Mouse (Mus musculus): ENCODE measurements around the gene Cchcr1. TPM values are rescaled to one million over a fixed set of nuclear protein-coding genes. Genes with fewer than 3 reads are reported as not detected.
A peak's percentile ranks its signal among the peaks of the same experiment; 100 is the strongest.

The Cchcr1 gene
- total RNA-seq, 2 experiments from 2014 or later, result 7.5 to 9.3 TPM

DNA sequence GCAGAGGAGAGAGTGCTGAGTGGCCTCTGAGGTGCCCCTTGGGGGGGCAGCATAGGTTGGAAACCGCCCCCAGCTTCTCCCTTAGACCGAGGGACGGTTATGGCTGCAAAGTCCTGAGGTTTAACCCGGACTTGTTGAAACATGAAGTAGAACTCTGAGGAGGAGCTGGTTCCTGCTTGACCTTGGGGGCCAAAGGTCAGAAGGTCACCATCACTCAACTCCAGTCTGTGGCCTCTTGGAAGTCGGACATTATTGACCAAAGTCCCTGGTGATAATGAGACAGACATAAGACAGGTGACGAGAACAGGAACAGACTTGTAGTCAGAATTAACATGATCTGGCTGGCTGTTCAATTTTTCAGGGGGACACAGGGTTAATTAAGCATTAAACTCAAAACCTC lies 2.1 kb upstream of the Cchcr1 start:
- DNase-seq, result no peak

DNA sequence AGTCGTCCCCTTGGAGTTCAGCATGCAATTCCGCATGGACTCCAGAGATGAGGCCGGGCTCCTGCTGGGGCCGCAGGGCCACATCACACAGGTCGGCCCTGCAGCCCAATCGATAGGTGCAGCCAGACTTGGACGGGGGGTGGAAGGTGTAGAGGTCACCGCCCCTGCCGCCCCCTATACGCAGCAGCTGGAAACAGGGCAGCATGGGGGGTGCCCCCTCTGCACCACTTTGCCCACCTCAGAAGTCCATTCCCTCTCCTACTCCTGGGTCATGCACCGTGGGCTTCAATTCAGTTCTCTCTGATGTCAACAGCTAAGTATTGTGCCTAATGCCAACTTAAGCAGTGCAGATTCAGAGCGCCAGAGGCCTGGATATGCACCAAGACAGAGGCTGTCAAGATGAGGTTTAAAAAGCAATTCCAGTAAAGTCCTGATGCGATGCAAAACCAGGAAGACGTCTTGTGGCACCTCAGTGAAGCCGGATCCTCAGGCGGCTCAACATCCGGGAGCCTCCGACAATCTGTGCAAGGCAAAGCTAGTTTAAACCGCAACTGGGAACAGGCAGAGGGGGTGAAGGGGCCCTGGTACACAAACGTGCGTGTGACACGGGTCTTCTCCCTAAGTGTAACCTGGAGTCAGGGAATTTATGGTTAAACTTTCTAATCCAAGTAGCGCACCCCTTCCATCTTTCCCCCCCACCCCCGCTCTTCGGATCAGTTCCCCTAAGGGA lies 824 bp upstream of the Cchcr1 start:
- DNase-seq, result peak; percentile 22 to 25

DNA sequence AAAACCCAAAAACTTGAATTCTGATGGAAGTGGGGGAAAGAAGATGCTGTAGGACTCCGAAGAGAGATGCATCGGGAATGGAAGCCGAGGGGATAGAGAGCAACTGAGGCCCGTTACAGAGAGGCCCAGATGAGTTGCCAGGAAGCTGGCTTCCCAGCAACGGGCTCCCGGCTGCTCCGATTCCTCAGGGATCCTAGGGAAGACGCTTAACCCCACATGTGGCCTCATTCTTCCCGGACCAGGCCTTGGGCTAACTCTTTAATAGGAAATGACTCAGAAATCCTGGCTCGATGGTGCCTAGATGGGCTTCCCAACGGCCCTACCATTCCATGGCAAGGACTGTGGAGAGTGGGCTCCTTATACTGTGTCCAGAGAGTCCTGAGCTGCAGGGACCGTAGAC lies 626 bp downstream of the Cchcr1 start:
- DNase-seq, result peak; percentile 8 to 33

DNA sequence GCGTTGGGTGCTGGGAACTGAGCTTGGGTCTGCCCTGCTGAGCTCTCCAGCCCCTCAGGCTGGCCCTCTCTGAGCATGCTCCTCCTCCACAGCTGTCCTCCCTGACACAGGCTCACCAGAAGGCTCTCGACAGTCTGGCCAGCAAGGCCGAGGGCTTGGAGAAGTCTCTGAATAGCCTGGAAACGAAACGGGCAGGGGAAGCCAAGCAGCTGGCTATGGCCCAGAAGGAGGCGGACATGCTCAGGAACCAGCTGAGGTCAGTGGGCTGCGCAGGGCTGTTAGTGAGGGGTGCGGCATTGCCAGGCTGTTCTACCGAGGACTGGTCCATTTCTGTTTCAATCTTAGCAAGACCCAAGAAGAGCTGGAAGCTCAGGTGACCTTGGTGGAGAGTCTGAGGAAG lies 7.5 kb downstream of the Cchcr1 start:
- DNase-seq, result no peak

DNA sequence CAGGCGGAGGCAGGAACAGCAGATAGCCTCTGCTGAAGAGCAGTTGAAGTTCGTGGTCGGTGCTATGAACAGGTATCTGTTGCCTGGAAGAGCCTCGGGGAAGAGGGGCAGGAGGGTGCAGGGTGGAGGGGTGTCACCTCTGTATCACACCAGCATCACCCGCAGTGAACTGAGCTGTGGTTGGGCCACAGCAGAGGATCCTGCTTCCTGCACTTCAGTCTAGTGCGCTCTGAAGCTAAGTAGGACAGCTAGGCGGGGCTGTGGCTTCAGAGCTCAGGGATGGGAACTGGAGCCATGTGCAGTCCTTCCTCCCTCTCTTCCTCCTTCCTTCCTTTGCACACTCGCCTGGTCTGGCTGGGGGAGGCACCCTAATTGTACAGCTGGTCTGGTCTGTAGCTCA lies 9.7 kb downstream of the Cchcr1 start:
- DNase-seq, result no peak

DNA sequence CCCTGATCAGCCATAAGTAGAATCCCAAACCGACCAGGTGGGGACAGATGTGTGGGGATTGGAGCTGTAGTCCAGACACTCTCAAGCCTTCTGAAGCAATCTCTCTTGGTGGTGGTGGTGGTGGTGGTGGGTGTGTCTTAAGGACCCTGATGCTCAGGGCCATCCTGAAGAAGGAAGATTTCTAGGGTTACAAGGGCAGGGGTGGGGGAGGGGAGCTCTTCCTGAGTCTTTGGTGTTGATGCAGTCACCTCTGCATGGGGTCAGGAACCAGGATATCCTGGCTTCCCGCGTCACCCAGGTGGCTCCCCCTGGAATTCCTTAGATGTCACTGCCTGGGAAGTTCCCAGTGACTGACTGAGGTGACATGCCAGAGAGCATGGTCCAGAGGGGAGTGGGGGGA lies 15.5 kb downstream of the Cchcr1 start:
- DNase-seq, result no peak

DNA sequence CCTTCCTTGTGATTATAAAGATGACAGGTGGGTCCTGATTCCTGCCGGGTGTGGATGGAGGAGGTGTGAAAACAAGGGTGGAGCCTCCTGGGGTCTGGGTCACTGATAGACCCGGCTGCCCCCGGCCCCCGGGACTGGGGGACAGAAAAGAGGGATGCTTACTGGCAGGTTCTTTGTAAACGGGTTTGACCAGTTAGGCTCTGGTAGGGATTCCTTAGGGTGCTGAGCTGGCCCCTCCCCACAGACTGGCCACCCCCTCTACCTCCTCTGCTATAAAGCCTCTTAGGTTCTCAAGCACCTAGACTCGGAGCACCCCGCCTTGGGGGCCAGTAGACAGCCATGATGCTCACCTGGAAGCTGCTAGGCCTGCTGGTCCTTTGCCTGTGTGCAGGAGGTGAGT lies 16.0 kb downstream of the Cchcr1 start, which contains the start of gene Psors1c2:
Gene Psors1c2 (plus strand): TSS at position 301 of the 400 bp plus-strand sequence.
- no peak for DNase-seq

DNA sequence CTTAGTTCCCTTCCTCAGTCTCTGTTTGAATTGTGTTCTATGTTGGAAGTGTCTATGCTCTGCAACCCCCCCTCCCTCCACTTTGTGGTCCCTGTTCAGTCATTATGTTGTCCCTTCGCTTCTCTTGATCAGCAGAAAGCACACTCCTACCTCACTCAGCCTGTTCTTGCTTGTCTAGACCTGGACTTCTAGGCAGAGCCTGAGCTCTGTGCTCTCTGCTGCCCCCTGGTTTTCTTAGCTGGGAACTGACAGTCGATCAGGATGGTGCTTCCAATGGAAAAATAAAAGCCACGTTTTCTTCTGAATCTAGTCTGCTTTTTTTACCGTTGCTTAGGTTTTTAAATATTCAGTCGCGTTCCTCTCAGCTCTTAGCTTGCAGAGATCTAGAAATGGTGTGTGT lies 17.4 kb downstream of the Cchcr1 start:
- peak; percentile 72 to 86 for DNase-seq

DNA sequence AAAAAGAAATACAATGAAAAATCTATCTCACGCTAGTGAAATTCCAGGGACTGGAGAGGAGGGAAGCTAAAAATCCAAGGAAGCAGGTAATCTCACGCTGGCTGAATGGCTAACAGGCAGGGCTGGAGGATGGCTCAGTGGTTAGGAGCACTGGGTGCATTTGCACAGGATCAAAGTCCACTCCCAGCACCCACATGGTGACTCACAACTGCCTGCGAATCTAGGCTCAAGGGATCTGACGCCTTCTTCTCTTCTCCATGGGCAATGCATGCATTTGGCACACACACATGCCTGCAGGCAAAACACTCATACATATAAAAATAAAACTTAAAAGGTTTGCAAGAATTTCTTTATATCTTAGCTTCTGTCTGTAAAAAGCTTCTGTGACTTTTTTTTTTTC lies 20.5 kb downstream of the Cchcr1 start:
- DNase-seq, result no peak

DNA sequence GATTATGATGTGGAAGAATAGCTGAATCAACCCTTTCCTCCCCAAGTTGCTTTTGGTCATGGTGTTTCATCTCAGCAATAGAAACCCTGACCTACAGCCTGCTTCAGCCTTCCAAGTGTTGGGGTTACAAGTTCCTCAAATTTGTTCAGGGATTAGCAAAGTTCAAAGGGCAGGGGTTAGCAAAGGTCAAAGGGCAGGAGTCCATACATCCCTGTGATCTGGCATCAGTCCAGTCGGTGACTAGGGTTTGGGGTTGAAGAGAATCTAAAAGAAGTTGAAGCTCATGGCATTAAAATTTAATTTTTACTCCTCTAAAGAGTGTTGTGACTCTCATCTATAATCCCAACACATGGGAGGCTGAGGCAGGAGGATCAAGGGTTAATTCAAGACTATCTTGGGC lies 21.6 kb downstream of the Cchcr1 start:
- DNase-seq, result no peak

DNA sequence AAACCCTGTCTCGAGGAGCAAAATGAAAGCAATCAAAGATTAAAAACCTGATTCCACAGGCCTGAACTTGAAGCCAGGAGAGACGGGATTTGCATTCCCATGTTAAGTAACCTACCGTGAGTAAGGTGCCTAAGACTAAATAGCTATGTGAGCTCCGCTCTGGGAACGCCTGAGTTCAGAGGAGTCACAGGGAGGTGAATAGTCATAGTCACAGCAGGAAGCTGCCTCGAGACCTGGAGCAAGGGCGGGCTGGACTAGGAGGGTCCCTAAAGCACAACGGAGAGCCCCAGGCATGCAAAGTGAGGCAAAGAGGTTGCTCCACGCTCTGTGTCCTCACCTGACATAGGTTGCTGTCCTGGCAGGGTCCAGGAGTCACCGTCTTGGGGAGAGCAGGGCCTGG lies 22.6 kb downstream of the Cchcr1 start:
- no peak for DNase-seq

DNA sequence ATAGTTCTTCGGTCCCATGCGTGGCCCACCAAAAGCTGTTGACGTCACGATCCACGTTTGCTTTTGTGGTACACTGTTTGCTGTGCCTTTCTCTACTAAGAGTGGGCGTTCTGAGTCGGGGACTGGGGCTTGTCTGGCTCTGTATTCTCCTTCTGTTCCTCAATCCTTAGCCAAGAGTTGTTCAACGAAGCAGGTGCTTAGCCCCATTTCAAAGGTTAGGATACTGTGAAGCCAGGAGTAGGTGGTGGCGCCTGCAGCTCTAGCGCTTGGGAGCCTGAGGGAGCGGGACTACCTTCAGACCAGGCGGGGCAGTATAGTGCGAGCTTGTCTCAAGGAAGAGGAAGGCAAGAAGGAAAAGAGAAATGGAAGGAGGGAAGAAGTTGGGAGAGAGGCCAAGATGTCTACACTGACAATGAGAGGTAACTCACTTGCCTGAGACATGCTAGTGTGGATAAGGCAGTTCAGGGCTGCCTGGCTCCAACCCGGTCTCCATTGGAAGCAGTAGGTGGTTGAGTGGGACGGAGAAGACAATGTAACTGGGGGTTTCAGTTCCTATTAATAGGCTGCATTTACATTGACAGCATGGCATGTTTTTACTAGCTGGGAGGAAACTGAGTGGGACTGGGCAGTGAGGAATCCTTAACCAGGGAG lies 26.0 kb downstream of the Cchcr1 start:
- DNase-seq, result no peak

DNA sequence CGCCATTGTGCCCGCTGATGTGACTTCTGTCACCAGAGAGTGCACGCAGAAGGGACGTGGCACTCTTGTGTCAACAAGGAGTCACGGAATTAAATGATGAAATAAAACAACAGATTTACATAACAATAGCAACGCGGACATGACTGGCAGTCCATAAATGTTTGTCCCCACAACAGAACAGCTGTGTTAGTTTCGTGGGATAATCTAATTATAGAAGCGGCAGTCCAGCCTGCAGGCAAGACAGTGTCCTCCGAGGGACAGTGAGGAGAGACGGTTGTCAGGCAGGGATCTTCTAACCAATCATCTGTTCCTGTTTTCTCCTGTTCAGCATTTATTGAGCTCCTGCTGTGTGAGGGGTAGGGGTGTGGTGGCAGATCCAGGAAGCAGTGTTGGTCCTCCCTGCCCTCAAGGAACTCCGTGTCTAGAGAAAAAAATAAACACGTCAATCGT lies 26.5 kb downstream of the Cchcr1 start:
- no peak for DNase-seq

DNA sequence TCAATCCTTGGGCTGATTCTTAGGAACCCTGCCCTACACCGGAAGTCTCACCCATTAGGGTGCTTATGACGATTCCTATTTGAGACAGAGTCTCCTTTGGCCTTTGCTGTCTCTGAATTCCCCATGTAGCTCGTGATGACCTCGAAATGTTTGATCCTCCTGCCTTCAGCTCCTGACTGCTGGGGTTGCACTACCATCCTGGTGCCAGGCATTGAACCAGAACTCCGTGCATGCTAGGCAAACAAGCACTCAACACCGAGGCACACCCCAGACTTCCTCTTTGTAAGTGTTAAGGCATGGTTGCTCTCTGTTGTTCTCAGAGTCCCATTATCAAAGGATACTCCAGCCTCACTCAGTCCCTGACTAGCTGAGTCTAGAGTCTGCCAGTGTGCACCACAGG lies 27.1 kb downstream of the Cchcr1 start:
- DNase-seq, result no peak

DNA sequence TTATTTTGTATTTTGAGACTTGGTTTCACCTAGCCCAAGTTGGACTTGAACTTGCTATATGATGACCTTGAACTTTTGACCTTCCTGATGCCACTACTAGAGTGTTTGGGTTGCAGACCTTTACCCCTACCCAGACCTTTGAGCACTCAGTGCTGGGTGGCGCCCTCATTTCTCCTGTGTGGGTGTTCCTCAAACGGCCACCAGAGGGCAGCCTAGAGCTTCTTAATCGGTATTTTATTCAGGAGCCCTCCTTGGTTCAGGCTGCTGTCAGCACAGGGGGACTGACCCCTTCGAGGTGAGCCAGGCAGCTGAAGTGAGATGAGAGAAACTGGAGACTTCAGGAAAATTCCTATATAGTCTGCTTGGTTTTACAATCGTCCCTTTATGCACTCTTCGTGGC lies 27.8 kb downstream of the Cchcr1 start:
- peak; percentile 37 to 53 for DNase-seq

DNA sequence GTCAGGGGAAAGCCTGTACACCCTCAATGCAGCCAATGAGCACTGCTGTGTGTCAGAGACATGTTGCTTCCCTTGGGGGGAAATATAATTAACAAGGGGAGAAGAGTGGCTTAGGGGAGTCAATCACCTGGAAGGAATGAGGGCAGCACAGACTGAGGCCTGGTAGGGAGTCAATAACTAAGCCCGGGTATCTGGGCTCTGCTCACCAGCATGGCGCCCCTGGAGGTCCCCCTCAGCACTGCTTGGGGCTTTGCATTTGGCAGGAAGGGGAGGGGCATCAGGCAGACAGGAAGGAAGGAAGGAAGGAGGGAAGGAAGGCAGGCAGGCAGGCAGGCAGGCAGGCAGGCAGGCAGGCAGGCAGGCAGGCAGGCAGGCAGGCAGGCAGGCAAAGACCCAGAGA lies 30.6 kb downstream of the Cchcr1 start:
- no peak for DNase-seq

DNA sequence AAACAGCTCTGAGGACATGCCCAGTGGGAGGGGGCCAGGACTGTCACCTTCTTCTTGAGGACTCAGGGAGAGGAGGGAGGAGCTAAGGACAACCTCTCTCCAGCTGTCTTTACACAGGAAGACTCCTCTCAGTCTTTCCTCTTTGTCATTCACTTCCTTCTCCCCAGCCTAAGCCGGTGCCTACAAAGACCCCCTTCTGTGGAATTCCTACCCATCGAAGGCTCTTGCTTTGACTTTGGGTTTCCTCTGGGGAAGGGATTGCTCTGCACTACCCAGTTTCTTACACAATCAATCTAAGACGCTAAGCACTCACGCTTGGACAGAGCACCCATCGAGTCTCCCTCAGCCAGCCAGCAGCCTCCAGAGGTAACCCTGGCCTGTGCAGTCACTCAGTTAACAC lies 31.7 kb downstream of the Cchcr1 start:
- DNase-seq, result no peak

DNA sequence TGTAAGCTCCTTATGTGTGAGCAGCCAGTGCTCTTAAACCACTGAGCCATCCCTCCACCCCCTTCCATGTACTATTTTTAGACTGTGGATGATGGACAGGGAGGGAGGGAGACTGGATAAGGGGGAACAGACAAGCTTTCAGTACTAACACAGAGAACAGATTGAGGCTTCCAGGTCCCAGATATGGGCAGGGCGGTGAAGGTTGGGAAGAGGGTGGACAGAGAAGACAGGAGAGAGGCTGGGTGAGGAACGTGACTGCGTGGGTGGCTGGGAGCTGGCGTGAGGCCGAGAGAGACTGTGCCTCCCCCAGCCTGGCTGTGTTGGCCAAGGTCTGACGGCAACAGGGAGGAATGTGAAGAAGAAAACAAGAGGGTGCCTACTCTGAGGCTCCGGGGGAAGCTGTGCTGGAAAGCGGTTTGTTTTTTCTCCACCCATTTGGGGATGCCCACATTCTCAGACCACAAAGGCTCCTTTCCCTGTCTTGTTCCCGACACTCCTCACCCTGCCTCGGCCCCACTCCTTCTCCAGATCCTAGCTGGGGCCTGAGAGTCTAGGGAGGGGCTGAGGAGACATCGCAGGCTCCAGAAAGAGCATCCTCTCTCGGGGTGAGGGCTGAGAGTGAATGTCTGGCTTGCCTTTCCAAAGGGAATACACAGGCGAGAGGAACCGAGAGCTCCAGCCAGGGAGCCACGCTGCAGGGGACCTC lies 32.7 kb downstream of the Cchcr1 start:
- DNase-seq, result peak; percentile 86 to 88

DNA sequence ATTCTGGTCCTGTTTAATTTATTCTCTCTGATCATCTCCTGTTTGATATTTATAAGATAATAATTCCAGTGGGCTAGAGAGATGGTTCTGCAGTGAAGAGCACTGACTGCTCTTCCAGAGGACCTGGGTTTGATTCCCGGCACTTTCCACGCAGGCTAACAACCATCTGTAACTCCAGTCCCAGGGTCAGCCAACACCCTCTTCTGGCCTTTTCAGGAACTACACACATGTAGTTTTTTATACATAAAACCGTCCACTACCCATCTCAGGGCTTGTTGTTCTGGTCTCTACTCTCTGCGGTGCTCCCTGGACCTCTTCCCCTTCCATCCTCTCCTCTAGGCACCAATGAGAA lies 33.2 kb downstream of the Cchcr1 start:
- no peak for DNase-seq

DNA sequence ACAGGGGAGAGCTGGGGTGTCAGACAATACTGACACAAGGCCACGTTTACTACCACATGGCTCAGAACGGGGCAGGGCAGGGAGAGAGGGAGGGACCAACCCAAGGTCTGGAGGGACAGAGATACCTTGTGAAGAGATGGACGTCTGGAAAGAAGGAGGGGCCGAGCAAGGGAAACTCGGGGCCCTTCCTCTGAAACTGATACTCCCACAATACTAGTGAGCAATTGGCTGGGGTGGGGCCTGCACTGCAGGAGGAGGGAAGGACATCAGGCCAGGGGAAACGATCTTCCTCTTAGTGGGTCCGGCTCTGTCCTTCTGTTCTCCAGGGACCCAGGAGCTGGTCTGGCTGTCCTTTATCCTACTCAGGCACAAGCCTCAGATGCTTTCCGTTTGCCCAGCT lies 34.0 kb downstream of the Cchcr1 start:
- peak; percentile 22 to 42 for DNase-seq

DNA sequence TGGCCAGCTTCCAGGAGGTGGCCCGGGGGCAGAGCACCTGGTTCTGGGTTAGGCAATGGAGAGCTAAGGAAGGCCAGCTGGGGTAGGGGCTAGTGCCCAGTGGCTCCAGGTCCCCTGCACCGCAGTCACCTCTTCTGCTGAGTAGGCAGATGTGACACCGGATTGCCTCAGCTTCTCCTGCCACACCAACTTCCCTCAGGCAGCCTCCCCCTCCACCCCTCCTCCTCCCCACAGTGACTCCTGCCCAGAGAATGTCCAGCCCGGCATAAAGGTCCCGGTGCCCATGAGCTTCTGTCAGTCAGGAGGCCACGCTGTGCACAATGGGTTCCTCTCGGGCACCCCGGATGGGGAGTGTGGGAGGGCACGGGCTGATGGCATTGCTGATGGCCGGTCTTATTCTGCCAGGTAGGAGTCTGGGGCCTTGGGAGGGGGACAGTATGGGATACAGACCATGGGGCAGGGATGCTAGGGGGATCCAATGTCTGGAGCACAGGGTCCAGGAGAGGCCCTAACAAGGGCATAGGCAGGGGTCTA lies 35.0 kb downstream of the Cchcr1 start, which contains the start of gene Cdsn:
Gene Cdsn (plus strand): TSS at position 248 of the 534 bp plus-strand sequence.
- peak; percentile 54 to 61 for DNase-seq

DNA sequence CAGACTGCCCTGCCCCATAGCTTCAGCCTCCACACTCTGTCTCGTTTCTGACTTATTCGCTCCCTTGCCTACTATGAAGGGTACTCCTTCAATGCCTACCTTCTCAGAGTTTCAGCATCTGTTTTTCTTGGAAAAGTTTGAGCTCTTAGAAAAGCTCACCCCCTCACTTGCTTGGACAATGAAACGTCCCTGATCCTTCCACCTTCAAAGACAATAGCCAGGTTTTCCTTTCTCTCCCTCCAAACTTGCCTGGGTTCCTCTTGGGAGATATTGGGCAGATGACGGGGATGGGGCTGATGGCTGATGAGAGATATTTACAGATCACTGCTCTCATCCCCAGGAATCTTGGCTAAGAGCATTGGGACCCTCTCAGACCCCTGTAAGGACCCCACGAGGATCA lies 37.4 kb downstream of the Cchcr1 start:
- no peak for DNase-seq

Measured in adrenal gland, postnatal 36 days (tissue).